Mouse (Mus musculus): ENCODE measurements at regions not wholly inside any gene's neighbourhood (a gene's known extent, or its start where the extent isn't known, plus 50 kb on each side); places are given as distances from the start of the nearest gene placed in this dataset.

DNA sequence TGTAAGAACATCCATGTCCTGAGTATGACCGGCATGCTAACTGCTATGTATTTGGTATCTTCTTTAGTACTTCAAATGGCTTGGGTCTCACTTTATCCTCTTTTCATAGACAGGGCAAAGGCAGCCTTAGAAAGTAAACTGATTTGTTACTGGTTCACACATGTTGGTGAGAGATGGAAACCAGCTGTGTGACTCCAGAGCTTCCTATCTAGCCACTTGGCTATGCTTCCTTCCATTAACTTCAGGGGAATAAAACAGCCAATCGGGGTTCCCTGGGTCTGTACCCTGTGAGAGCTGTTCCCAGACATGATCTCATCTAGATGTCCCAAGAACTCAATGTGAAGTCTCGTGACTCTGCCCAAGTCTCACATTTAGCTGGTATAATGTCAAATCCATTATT, 203.5 kb downstream of the Rps15a start:
- H3K27ac ChIP-seq (ENCODE audit: low read depth, low read length), result no peak overlapping the region

DNA sequence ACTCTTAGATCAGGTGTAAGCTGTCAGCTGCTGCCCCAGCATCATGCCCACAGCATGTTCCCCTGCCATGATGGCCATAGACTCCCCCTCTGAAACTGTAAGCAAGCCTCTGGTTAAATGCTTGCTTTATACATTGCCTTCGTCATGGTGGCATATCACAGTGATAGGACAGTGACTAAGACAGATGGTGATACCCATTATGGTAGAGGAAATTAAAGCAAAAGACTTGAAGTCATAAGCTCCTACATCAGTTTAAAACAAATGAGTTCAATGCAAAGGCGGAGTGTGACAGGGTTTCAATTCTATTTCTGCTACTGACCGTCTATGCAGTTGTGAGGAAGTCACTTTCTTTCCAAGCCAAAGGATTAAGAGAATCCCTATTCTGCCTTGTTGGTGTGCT, 204.9 kb downstream of the Rps15a start:
- WGBS, result 91% methylated on average over 3 of the region's 3 CpGs
- Histone ChIP-seq H3K4me1 (ENCODE audit: insufficient read depth, low read length) (no peaks in the 10 kb centered on the region), H3K9me3 (ENCODE audit: low read length) (no peaks in the 10 kb centered on the region), H3K27ac (ENCODE audit: low read depth, low read length) (no peak overlapping the region), H3K36me3 (ENCODE audit: insufficient read depth, low read length) (no peaks in the 10 kb centered on the region), H3K4me2 (ENCODE audit: low read depth, low read length, poor library complexity, severe bottlenecking) (no peak overlapping the region), H3K27me3 (ENCODE audit: insufficient read depth, low read length) (no peaks in the 10 kb centered on the region; the same call in 1 of the 2 replicates), H3K9ac (replicated peaks; ENCODE audit: low read length, poor library complexity, severe bottlenecking) (no peak overlapping the region), H3K4me3 (ENCODE audit: low read depth, low read length) (no peak overlapping the region)
- DNase-seq (ENCODE audit: low spot score) (no peak), ATAC-seq (ENCODE audit: low FRiP score) (no peak)
- no peak for TF ChIP-seq CTCF (IDR thresholded peaks at IDR 0.05)

More for the DNA sequence above, 203.5 kb downstream of the Rps15a start:
- Histone ChIP-seq H3K4me3 (ENCODE audit: low read depth, low read length) (no peak overlapping the region), H3K9ac (replicated peaks; ENCODE audit: low read length, poor library complexity, severe bottlenecking) (no peak overlapping the region), H3K36me3 (ENCODE audit: insufficient read depth, low read length) (no peaks in the 10 kb centered on the region), H3K4me1 (ENCODE audit: insufficient read depth, low read length) (no peaks in the 10 kb centered on the region), H3K9me3 (ENCODE audit: low read length) (no peaks in the 10 kb centered on the region), H3K4me2 (ENCODE audit: low read depth, low read length, poor library complexity, severe bottlenecking) (no peak overlapping the region), H3K27me3 (ENCODE audit: insufficient read depth, low read length) (no peaks in the 10 kb centered on the region; the same call in 1 of the 2 replicates)
- TF ChIP-seq CTCF (IDR thresholded peaks at IDR 0.05), result no peak
- no peak for ATAC-seq (ENCODE audit: low FRiP score)
- WGBS, result 79% methylated on average over 3 of the region's 3 CpGs
- no peak for DNase-seq (ENCODE audit: low spot score)

DNA sequence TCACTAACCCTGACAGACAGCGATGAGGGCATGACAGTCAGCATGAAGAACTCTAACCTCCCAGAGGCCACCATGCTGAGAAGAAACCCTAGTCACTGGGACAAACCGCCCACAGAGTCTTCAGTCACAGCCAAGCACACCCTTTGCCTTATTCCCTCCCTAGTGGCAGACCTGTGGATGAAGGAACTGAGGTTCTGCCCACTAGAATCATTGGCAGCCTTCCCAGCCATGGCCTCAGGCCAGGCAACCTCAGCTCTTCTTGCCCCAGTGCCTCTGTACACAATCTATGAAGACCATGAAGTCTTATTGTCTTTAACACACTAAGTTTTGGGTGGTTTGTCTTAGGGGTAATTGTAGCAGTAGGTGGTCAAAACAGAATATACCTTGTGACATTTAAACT, 219.5 kb downstream of the Rps15a start:
- H3K4me2 ChIP-seq (ENCODE audit: low read depth, low read length, poor library complexity, severe bottlenecking), result no peak overlapping the region
- H3K9ac ChIP-seq (replicated peaks; ENCODE audit: low read length, poor library complexity, severe bottlenecking), result no peak overlapping the region
- no peaks in the 10 kb centered on the region for H3K4me1 ChIP-seq (ENCODE audit: insufficient read depth, low read length)
- H3K9me3 ChIP-seq (ENCODE audit: low read length), result no peaks in the 10 kb centered on the region
- ATAC-seq (ENCODE audit: low FRiP score), result no peak
- H3K27me3 ChIP-seq (ENCODE audit: insufficient read depth, low read length), result no peaks in the 10 kb centered on the region
- DNase-seq (ENCODE audit: low spot score), result peak; percentile 63
- H3K36me3 ChIP-seq (ENCODE audit: insufficient read depth, low read length), result no peaks in the 10 kb centered on the region
- H3K4me3 ChIP-seq (ENCODE audit: low read depth, low read length), result no peak overlapping the region
- TF ChIP-seq CTCF (IDR thresholded peaks at IDR 0.05), result no peak
- 81% methylated on average over 2 of the region's 2 CpGs for WGBS
- no peak overlapping the region for H3K27ac ChIP-seq (ENCODE audit: low read depth, low read length)

DNA sequence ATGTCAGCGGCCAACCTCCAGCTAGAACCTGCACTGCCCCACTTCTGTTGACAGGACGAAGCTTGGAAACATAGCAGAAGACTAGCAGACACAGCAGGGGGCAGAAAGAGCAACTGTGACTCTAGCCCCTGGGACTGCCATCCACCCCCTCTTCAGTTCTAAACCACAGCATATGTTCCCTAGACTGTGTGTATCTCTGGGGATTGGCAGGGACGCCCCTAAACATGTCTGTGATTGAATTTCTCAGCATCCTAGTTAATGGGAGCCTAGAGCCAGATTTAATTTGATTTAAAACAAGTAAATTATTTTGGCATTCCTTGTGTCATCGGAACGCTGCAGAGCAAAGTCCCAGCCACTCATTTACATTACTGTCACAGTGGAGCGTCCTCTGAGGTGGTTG, 228.7 kb downstream of the Rps15a start:
- no peak overlapping the region for H3K9ac ChIP-seq (replicated peaks; ENCODE audit: low read length, poor library complexity, severe bottlenecking)
- WGBS, result 69% methylated on average over 6 of the region's 6 CpGs
- H3K4me3 ChIP-seq (ENCODE audit: low read depth, low read length), result no peak overlapping the region
- no peak for TF ChIP-seq CTCF (IDR thresholded peaks at IDR 0.05)
- H3K27ac ChIP-seq (ENCODE audit: low read depth, low read length), result no peak overlapping the region
- H3K4me1 ChIP-seq (ENCODE audit: insufficient read depth, low read length), result no peaks in the 10 kb centered on the region
- no peaks in the 10 kb centered on the region for H3K9me3 ChIP-seq (ENCODE audit: low read length)
- no peaks in the 10 kb centered on the region for H3K36me3 ChIP-seq (ENCODE audit: insufficient read depth, low read length)
- DNase-seq (ENCODE audit: low spot score), result no peak
- no peaks in the 10 kb centered on the region for H3K27me3 ChIP-seq (ENCODE audit: insufficient read depth, low read length)
- no peak for ATAC-seq (ENCODE audit: low FRiP score)
- H3K4me2 ChIP-seq (ENCODE audit: low read depth, low read length, poor library complexity, severe bottlenecking), result no peak overlapping the region

DNA sequence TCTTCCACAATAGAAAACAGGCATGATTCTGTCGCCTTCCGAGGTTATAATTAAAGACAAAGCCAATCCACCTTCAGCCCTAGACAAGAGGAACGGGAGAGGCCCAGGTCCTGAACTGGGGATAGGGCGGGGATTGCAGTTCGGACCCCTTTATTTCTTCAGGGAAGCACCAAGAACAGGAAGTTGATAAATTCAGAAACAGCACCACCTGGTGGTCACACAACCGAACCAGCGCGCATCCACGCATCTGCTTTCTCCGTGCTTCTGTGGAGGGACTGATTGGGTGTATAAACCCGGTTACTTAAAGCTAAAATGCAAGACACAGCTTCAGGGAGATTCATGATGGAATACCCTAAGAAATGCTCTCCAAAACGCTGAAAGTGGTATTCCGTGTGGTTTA, 233.2 kb downstream of the Rps15a start:
- Histone ChIP-seq H3K27me3 (ENCODE audit: insufficient read depth, low read length) (no peaks in the 10 kb centered on the region), H3K9me3 (ENCODE audit: low read length) (no peaks in the 10 kb centered on the region), H3K4me2 (ENCODE audit: low read depth, low read length, poor library complexity, severe bottlenecking) (peak overlapping the region; percentile 25; the same call in 1 of the 2 replicates), H3K36me3 (ENCODE audit: insufficient read depth, low read length) (no peaks in the 10 kb centered on the region), H3K4me3 (ENCODE audit: low read depth, low read length) (no peak overlapping the region), H3K4me1 (ENCODE audit: insufficient read depth, low read length) (no peaks in the 10 kb centered on the region), H3K27ac (ENCODE audit: low read depth, low read length) (no peak overlapping the region), H3K9ac (replicated peaks; ENCODE audit: low read length, poor library complexity, severe bottlenecking) (no peak overlapping the region)
- DNase-seq (ENCODE audit: low spot score) (peak; percentile 88), ATAC-seq (ENCODE audit: low FRiP score) (no peak)
- peak; percentile 90 for TF ChIP-seq CTCF (IDR thresholded peaks at IDR 0.05)
- 6% methylated on average over 13 of the region's 13 CpGs for WGBS

DNA sequence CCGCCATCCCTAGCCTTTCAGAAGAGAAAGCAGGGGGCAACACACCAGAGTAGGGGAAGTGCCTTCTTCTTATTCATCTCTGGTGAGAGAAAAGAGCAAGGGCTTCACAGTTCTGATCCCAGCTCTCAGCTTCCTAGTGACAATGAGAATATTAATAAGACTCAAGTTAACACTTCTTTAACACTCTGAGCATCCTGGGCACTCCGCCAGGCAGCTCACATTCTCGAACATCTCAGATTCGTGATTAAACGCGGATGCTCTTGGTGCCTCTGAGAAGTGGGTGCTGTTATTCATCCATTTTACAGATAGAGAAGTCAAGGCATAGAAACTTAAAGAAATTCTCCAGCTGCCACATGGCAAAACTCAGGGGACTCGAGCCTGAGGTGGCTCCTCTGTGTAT, 237.1 kb downstream of the Rps15a start:
- Histone ChIP-seq H3K4me3 (ENCODE audit: low read depth, low read length) (no peak overlapping the region), H3K9ac (replicated peaks; ENCODE audit: low read length, poor library complexity, severe bottlenecking) (no peak overlapping the region), H3K27me3 (ENCODE audit: insufficient read depth, low read length) (no peaks in the 10 kb centered on the region), H3K27ac (ENCODE audit: low read depth, low read length) (no peak overlapping the region), H3K4me2 (ENCODE audit: low read depth, low read length, poor library complexity, severe bottlenecking) (no peak overlapping the region), H3K36me3 (ENCODE audit: insufficient read depth, low read length) (no peaks in the 10 kb centered on the region), H3K4me1 (ENCODE audit: insufficient read depth, low read length) (no peaks in the 10 kb centered on the region), H3K9me3 (ENCODE audit: low read length) (no peaks in the 10 kb centered on the region)
- no peak for DNase-seq (ENCODE audit: low spot score)
- 71% methylated on average over 7 of the region's 7 CpGs for WGBS
- ATAC-seq (ENCODE audit: low FRiP score), result no peak
- TF ChIP-seq CTCF (IDR thresholded peaks at IDR 0.05), result no peak
